Mouse (Mus musculus) heart, adult 2 months (tissue): ENCODE measurements around the gene Dcun1d2. TPM values are rescaled to one million over a fixed set of nuclear protein-coding genes. Genes with fewer than 3 reads are reported as not detected.

ENCODE experiments used
- DNase-seq, 2 experiments: peaks; one replicate each; pipeline ENCODE4 v3.0.0; 2021
- H3K27ac ChIP-seq: fragments of 200-600 bp; 2 replicates; pipeline ENCODE4 v1.8.1; 2022
- H3K27me3 ChIP-seq: fragments of 200-500 bp; 2 replicates; pipeline ENCODE4 v1.6.1; 2012; ENCODE audit warnings: mild to moderate bottlenecking, low read length, inconsistent platforms, mixed read lengths; ENCODE audit not compliant: control insufficient read depth, insufficient read depth
- H3K36me3 ChIP-seq: fragments of 200-500 bp; 2 replicates; pipeline ENCODE4 v1.6.1; 2012; ENCODE audit warnings: low read length, inconsistent platforms; ENCODE audit not compliant: control insufficient read depth, insufficient read depth
- H3K4me1 ChIP-seq: fragments of 200-500 bp; 2 replicates; pipeline ENCODE4 v1.6.1; 2011; ENCODE audit warnings: low read length; ENCODE audit not compliant: control insufficient read depth, insufficient read depth
- H3K4me3 ChIP-seq: fragments of 200-600 bp; 2 replicates; pipeline ENCODE4 v1.8.1; 2022
- H3K79me2 ChIP-seq: fragments of 200-500 bp; replicated peaks from 2 replicates; pipeline ENCODE4 v1.6.1; 2012; ENCODE audit warnings: mild to moderate bottlenecking, inconsistent platforms, low read length, moderate library complexity, mixed read lengths; ENCODE audit not compliant: control insufficient read depth, insufficient read depth
- H3K9ac ChIP-seq: fragments of 200-500 bp; 2 replicates; pipeline ENCODE4 v1.6.1; 2012; ENCODE audit warnings: low read depth, mild to moderate bottlenecking, control low read depth, inconsistent platforms, low read length, mixed read lengths
- CTCF ChIP-seq: fragments of 200-600 bp; IDR thresholded peaks from 2 replicates; pipeline ENCODE4 v1.8.1; 2022; ENCODE audit warnings: antibody characterized with exemption, mild to moderate bottlenecking, moderate library complexity
- EP300 ChIP-seq: fragments of 200-500 bp; IDR thresholded peaks from 2 replicates; pipeline ENCODE4 v1.6.1; 2011; ENCODE audit warnings: low read depth, low read length, control low read depth; ENCODE audit not compliant: insufficient read depth
- POLR2A ChIP-seq: fragments of 200-500 bp; IDR thresholded peaks from 2 replicates; pipeline ENCODE4 v1.6.1; 2011; ENCODE audit warnings: mild to moderate bottlenecking, low read depth, low read length, control low read depth; ENCODE audit not compliant: insufficient read depth
- WGBS: fragments of 180-500 bp; shearing (Covaris S2); methylation state at CpG from one replicate; pipeline ENCODE4 v1.1.7; 2018; 5-methylcytosine and 5-hydroxymethylcytosine counted together
- intact Hi-C: fragments of 180-260 bp; cut with DNase I; formaldehyde crosslinking; loops from one replicate; pipeline ENCODE4 v1.15.1; 2025
- polyA plus RNA-seq: library from polyadenylated mRNA; depleted of rRNA; stranded (reverse); fragments of >200 nt; gene quantifications from 2 replicates; pipeline ENCODE4 v1.2.3, GENCODE M21; 2012
- total RNA-seq, 2 experiments: library from RNA; stranded (reverse); gene quantifications; 2 replicates each; pipeline ENCODE4 v1.2.3; 2021

Dcun1d2 gene
- total and polyA plus RNA-seq, 3 experiments, result 52.1 to 64.6 (median 63.1) TPM

DNA sequence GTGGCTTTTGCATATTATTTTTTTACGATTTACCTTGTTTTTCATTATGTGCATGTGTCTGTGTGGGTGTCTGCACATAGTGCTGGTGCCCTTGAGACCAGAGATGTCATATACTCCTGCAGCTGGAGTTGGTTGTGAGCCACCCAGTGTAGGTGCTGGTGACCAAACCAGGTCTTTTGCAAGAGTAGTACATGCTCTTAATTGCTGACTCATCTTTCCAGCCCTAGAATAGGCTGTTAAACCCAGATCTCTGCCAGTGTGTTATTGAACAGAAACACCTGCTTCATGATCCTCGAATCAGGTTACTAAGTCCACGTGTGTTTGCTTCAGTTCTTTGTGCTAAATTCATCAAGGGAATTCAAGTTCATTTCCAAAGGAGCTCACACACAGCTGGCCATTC, 27.0 kb upstream of the Dcun1d2 start:
- DNase-seq, result no peak
- Histone ChIP-seq H3K4me3 (no peak overlapping the region), H3K79me2 (no peaks in the 10 kb centered on the region), H3K9ac (no peak overlapping the region), H3K27me3 (no peaks in the 10 kb centered on the region), H3K36me3 (no peaks in the 10 kb centered on the region; the same call in 1 of the 2 replicates), H3K4me1 (no peaks in the 10 kb centered on the region), H3K27ac (no peak overlapping the region)
- 87% methylated on average over 3 of the region's 3 CpGs for WGBS
- TF ChIP-seq CTCF (no peak), POLR2A (no peak), EP300 (no peak)
- intact Hi-C loops, result no loop called here

GRCm38 (mm10) chr8:13306916-13307315, 19.0 kb upstream of the Dcun1d2 start:
- H3K27ac ChIP-seq, result no peak overlapping the region
- WGBS, result 87% methylated on average over 9 of the region's 9 CpGs
- no peak overlapping the region for H3K4me3 ChIP-seq
- no peaks in the 10 kb centered on the region for H3K4me1 ChIP-seq
- H3K9ac ChIP-seq, result no peak overlapping the region
- intact Hi-C loops, result no loop called here
- H3K27me3 ChIP-seq, result no peaks in the 10 kb centered on the region
- no peaks in the 10 kb centered on the region for H3K79me2 ChIP-seq
- no peak for DNase-seq
- TF ChIP-seq POLR2A (no peak), CTCF (no peak), EP300 (no peak)
- no peaks in the 10 kb centered on the region; the same call in 1 of the 2 replicates for H3K36me3 ChIP-seq

DNA sequence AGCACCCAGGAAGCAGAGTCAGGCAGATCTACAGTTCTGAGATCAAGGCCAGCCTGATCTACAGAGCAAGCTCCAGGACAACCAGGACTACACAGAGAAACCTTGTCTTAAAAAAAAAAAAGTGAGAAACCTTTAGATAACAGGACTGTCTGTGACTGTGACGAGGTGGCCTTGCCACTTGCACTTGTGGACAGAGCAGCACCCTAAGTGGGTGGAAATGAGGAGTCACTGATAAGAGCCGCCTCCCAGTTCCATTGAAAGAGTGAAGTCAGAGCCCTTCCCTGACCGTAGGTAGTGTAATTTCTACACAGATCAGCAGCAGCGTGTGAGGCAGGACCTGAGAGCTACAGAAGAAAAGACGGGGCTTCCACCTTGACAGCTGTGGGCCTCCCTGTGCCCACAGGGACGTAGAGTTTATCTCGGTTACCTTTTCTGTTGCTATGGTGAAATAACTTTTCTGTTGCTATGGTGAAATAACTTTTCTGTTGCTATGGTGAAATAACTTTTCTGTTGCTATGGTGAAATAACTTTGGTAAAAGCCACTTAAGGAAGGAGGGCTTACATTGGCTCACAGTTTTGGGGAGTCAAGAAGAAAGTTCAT, 18.5 kb upstream of the Dcun1d2 start:
- WGBS, result 81% methylated on average over 7 of the region's 7 CpGs
- no peaks in the 10 kb centered on the region; the same call in 1 of the 2 replicates for H3K36me3 ChIP-seq
- DNase-seq, result no peak
- intact Hi-C loops, result no loop called here
- no peak overlapping the region for H3K9ac ChIP-seq
- no peaks in the 10 kb centered on the region for H3K27me3 ChIP-seq
- no peaks in the 10 kb centered on the region for H3K79me2 ChIP-seq
- H3K4me3 ChIP-seq, result no peak overlapping the region
- TF ChIP-seq POLR2A, result no peak
- TF ChIP-seq CTCF, result no peak
- no peak for TF ChIP-seq EP300
- H3K4me1 ChIP-seq, result no peaks in the 10 kb centered on the region
- no peak overlapping the region for H3K27ac ChIP-seq

- Histone ChIP-seq H3K4me1 (no peaks in the 10 kb centered on the region), H3K27me3 (no peaks in the 10 kb centered on the region), H3K4me3 (no peak overlapping the region), H3K27ac (no peak overlapping the region), H3K9ac (no peak overlapping the region), H3K36me3 (no peaks in the 10 kb centered on the region; the same call in 1 of the 2 replicates), H3K79me2 (no peaks in the 10 kb centered on the region)
- intact Hi-C loops, result no loop called here
- WGBS, result 96% methylated on average over 4 of the region's 4 CpGs
- no peak for TF ChIP-seq EP300
- no peak for TF ChIP-seq POLR2A
- no peak for TF ChIP-seq CTCF
- no peak for DNase-seq
Measured at GRCm38 (mm10) chr8:13305884-13306283, 18.0 kb upstream of the Dcun1d2 start.

- Histone ChIP-seq H3K9ac (no peak overlapping the region), H3K36me3 (no peaks in the 10 kb centered on the region; the same call in 1 of the 2 replicates), H3K4me3 (no peak overlapping the region), H3K4me1 (no peaks in the 10 kb centered on the region), H3K79me2 (no peaks in the 10 kb centered on the region), H3K27me3 (no peaks in the 10 kb centered on the region), H3K27ac (no peak overlapping the region)
- TF ChIP-seq EP300 (no peak), CTCF (no peak), POLR2A (no peak)
- WGBS, result 91% methylated on average over 6 of the region's 6 CpGs
- no peak for DNase-seq
- intact Hi-C loops, result no loop called here
Measured at GRCm38 (mm10) chr8:13305459-13305858, 17.5 kb upstream of the Dcun1d2 start.

DNA sequence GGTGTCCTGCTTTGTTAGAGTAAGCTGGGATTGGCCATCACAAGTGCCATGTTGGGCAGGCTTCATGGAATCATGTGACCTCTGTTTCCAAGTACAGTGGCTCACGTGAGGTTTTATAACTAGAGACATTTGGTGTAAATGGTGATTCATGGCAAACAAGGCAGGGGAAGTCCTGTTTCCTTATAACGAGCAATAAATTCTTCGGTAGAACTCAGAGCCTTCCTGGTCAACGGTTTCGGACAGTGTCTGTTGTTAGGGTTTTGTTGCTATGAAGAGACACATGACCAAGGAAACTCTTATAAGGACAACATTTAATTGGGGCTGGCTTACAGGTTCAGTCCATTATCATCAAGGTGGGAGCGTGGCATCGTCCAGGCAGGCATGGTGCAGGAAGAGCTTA, 13.1 kb upstream of the Dcun1d2 start:
- WGBS, result 95% methylated on average over 7 of the region's 7 CpGs

More for the DNA sequence above, 13.1 kb upstream of the Dcun1d2 start:
- Histone ChIP-seq H3K27ac (no peak overlapping the region), H3K4me3 (no peak overlapping the region), H3K36me3 (no peaks in the 10 kb centered on the region), H3K4me1 (no peaks in the 10 kb centered on the region), H3K79me2 (no peaks in the 10 kb centered on the region), H3K27me3 (no peaks in the 10 kb centered on the region), H3K9ac (no peak overlapping the region)
- TF ChIP-seq CTCF (no peak), POLR2A (no peak), EP300 (no peak)
- intact Hi-C loops, result no loop called here
- DNase-seq, result no peak
